Mouse (Mus musculus) frontal cortex, adult 2 months (tissue): Measurements from ENCODE around the gene Rpl19. TPM values are rescaled to one million over a fixed set of nuclear protein-coding genes. Genes with fewer than 3 reads are reported as not detected.

ENCODE experiments used
- DNase-seq, 2 experiments: peaks; one replicate each; pipeline ENCODE4 v3.0.0; 2022; ENCODE audit warnings: low spot score in 1 of 2; ENCODE audit errors: extremely low spot score in 1 of 2
- polyA plus RNA-seq: library from polyadenylated mRNA; depleted of rRNA; stranded (reverse); fragments of >200 nt; gene quantifications from 2 replicates; pipeline ENCODE4 v1.2.3, GENCODE M21; 2012

Rpl19 gene
- polyA plus RNA-seq, 1 experiment: 918 TPM

DNA sequence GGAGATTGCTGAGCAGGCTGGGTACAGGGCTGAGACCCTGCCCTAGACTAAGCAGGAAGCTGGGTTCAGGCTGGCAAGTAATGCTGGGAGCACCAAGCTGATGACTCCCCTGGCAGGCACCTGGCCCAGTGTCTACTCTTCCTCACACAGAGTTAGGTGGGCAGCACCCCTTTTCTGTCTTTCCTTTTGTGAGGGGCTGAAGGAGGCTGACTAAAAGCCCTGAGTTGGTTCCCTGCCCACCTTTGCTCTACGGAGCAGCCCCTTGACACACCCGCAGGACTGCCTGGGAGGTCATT is 24.0 kb downstream of the Rpl19 start:
- no peak for DNase-seq

GRCm38 (mm10) chr11:98050940-98051339 is 24.4 kb downstream of the Rpl19 start:
- DNase-seq: no peak

GRCm38 (mm10) chr11:98051611-98052128 is 25.2 kb downstream of the Rpl19 start:
- DNase-seq: no peak

GRCm38 (mm10) chr11:98052129-98052988 is 25.8 kb downstream of the Rpl19 start:
- no peak for DNase-seq

DNA sequence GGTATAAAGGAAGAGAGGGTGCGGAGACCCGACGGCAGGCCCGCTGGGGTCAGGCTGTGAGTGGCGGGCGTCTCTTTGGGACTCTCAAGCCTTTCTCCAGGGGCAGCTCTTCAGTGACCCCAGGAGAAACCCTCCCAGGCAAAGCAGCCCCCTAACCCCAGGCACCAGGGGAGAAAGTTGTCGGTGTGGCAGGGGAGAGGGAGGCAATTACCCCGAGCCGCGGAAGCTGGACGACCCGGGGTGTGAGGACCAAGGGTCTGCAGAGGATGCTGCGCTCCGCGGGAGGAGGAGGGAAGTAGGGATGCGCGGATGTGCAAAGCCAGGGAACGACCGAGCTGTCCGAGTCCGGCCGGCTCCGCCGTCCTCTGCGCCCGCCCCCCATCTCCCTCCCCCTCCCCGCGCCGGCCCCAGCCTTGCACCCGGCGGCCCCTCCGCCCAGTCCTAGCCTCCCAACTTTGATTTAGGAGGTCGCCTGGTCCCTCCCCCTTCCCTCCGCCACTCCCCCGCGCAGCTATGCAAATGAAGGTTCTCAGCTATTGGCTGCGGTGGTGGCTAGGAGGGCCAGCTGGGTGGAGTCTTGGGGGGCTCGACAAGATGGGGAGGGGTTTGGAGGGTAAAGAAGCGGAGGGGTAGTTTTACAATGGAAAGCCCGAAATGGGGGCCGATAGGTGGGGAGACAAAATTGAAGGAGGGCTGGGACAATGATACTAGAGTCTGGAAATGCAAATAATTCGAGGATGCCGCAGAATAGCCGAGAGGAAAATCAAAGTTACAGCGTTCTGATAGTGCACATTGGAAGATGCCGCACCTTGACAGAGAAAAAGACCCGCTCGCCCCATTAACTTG is 26.7 kb downstream of the Rpl19 start, which contains the start of gene Stac2:
TSS of gene Stac2 (minus strand) at position 474 of the 846 bp plus-strand sequence.
- peak in 1 of 2 experiments; percentile 68 for DNase-seq

- peak in 1 of 2 experiments; percentile 70 for DNase-seq
These were observed 31.0 kb downstream of the Rpl19 start for GRCm38 (mm10) chr11:98057466-98057865.

- DNase-seq: no peak
These were observed 31.5 kb downstream of the Rpl19 start for GRCm38 (mm10) chr11:98057998-98058397.

DNA sequence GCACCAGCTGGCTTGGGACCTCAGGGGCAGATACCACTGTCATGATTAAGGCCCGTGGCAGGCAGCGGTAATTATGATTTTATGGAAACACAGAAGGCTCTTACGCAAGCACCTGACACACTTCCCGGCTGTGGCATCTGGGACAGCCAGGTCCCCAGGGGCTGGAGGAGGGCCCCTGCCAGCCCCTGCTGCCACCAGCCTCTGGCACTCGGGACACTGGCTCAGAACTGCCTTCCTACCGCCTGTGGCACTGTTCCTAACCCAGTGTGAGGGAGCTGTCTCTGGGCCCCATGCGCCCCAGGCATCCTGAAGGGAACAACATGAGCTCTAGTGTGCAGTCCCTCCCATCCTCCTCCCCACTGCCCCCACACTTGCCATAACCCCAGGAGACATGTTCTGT is 33.2 kb downstream of the Rpl19 start:
- DNase-seq: no peak

GRCm38 (mm10) chr11:98060104-98060692 is 33.7 kb downstream of the Rpl19 start:
- peak in 1 of 2 experiments; percentile 73 for DNase-seq

- no peak for DNase-seq
These were observed 34.9 kb downstream of the Rpl19 start for GRCm38 (mm10) chr11:98061441-98061840.

GRCm38 (mm10) chr11:98061904-98062562 is 35.5 kb downstream of the Rpl19 start:
- DNase-seq: peak in 1 of 2 experiments; percentile 70

- no peak for DNase-seq
These were observed 39.7 kb downstream of the Rpl19 start for GRCm38 (mm10) chr11:98066201-98066600.

- no peak for DNase-seq
These were observed 40.7 kb downstream of the Rpl19 start for GRCm38 (mm10) chr11:98067255-98067654.

DNA sequence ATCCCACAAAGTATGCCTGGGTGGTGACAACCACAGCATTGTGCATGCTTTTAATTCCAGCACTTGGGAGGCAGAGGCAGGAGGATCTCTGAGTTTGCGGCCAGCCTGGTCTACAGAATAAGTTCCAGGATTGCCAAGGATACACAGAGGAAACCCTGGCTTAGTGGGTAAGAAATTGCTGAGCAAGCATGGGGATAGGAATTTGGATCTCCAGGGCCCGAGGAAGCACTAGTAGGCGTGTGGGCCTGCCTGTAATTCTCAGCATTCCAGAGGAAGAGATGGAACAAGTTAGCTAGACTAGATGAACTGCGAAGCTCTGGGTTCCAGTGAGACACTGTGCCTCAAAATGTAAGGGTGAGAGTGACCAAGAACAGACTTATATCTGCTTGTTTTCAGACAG is 46.9 kb downstream of the Rpl19 start:
- DNase-seq: no peak

DNA sequence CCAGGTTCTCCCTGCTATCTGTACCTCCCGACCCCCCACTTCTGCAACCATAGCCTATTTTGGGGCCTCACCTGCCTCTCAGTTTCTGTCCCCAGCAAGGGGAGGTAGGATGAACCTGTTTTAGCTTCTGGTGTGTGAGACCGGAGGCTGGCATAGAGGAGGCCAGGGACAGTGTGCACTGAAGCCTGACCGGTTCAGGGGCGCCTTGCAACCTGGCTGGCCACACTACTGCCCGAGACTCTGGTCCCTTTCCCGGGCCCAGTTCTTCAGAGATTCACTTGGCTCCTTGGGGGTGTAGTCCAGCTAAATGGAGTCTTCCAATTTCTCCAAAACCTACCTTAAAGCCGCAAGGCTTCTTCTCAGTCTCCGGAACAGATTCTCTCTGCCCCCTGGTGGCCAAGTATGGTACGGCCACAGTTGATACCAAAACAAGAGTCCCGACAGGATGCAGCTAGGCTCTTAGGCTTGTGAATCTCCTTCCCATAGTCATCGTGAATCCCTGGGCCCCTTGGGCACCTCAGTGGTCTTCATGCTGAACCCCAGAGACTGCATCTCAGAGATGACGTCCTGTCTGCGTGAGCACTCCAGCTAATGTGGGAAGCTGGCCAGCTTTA is 48.8 kb downstream of the Rpl19 start:
- DNase-seq: peak; percentile 70 to 98

GRCm38 (mm10) chr11:98077086-98077485 is 50.6 kb downstream of the Rpl19 start:
- no peak for DNase-seq
